Mouse (Mus musculus): Measurements from ENCODE around the gene Nos3. TPM values are rescaled to one million over a fixed set of nuclear protein-coding genes. Genes with fewer than 3 reads are reported as not detected.

Gene Nos3
- polyA plus RNA-seq, 1 experiment from 2014 or later = 7.0 TPM

DNA sequence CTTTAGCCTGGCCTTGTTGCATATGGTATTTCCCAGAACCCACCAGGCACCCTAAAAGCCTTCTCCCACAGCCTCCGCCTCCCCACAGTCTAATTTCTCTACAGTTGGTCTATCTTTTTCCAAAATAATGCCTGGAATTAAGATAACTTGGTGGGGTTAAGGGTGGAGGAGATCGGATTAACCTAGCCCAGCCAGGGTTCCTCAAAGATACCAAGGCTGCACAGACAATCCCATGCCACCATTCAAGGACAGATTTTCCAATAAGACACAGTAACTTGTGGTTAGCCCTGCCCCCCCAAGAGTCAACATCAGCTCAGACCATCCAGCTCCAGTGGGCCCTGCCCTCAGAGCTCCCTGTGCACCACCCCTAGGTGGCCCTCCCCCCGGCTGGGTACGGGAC lies 15.9 kb downstream of the Nos3 start:
- H3K27ac ChIP-seq (ENCODE audit: low read length) = no peak overlapping the region
- no peaks in the 10 kb centered on the region for H3K36me3 ChIP-seq (ENCODE audit: control insufficient read depth, insufficient read depth, low read length)
- ATAC-seq = no peak
- WGBS = 85% methylated on average over 4 of the region's 4 CpGs
- no peaks in the 10 kb centered on the region for H3K27me3 ChIP-seq (replicated peaks; ENCODE audit: control insufficient read depth, insufficient read depth, low read length)
- no peaks in the 10 kb centered on the region for H3K9me3 ChIP-seq (ENCODE audit: control insufficient read depth, low read length)
- H3K4me2 ChIP-seq (ENCODE audit: low read depth, low read length) = no peak overlapping the region
- H3K4me1 ChIP-seq (ENCODE audit: control insufficient read depth, insufficient read depth, low read length) = peaks cover 17% of the 10 kb centered on the region
- H3K4me3 ChIP-seq (ENCODE audit: low read length) = no peak overlapping the region
- no peak overlapping the region for H3K9ac ChIP-seq (ENCODE audit: low read depth, low read length)

DNA sequence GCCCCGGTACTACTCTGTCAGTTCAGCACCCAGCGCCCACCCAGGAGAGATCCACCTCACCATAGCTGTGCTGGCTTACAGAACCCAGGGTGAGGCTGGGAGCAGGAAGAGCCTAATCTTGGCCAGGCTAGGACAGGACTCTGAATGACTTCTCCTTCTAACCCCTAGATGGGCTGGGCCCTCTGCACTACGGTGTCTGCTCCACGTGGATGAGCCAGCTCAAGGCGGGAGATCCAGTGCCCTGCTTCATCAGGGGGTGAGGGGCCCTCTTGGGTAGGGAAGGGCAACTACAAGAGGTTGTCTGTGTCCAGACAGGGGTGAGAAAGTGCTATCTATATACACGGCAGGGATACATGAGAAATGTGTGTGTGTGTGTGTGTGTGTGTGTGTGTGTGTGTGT lies 16.9 kb downstream of the Nos3 start:
- H3K9me3 ChIP-seq (ENCODE audit: control insufficient read depth, low read length) = no peaks in the 10 kb centered on the region
- no peak overlapping the region for H3K27ac ChIP-seq (ENCODE audit: low read length)
- no peaks in the 10 kb centered on the region for H3K36me3 ChIP-seq (ENCODE audit: control insufficient read depth, insufficient read depth, low read length)
- ATAC-seq = no peak
- WGBS = 76% methylated on average over 6 of the region's 6 CpGs
- no peak overlapping the region for H3K9ac ChIP-seq (ENCODE audit: low read depth, low read length)
- H3K4me1 ChIP-seq (ENCODE audit: control insufficient read depth, insufficient read depth, low read length) = peaks cover 17% of the 10 kb centered on the region
- no peaks in the 10 kb centered on the region; the same call in 1 of the 2 replicates for H3K27me3 ChIP-seq (replicated peaks; ENCODE audit: control insufficient read depth, insufficient read depth, low read length)
- H3K4me2 ChIP-seq (ENCODE audit: low read depth, low read length) = no peak overlapping the region
- no peak overlapping the region for H3K4me3 ChIP-seq (ENCODE audit: low read length)

DNA sequence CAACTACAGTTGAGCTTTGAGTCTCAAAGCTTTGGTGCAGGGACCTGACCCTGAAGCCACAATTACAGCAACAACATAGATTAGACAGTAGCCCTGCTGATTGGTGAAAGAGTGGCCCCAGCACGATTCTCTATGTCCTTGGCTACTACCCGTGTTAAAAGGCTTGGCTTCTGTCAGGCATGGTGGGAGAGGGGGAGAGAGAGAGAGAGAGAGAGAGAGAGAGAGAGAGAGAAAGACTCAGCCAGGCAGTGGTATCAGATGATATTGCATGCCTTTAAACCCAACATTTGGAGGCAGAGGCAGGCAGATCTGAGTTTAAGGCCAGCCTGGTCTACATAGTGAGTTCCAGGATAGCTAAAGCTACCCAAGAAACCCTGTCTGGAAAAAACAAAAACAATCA lies 17.4 kb downstream of the Nos3 start:
- Histone ChIP-seq H3K4me3 (ENCODE audit: low read length) (no peak overlapping the region), H3K27me3 (replicated peaks; ENCODE audit: control insufficient read depth, insufficient read depth, low read length) (peaks cover 2% of the 10 kb centered on the region; the same call in 1 of the 2 replicates), H3K36me3 (ENCODE audit: control insufficient read depth, insufficient read depth, low read length) (no peaks in the 10 kb centered on the region), H3K27ac (ENCODE audit: low read length) (no peak overlapping the region), H3K4me2 (ENCODE audit: low read depth, low read length) (no peak overlapping the region), H3K9ac (ENCODE audit: low read depth, low read length) (no peak overlapping the region), H3K9me3 (ENCODE audit: control insufficient read depth, low read length) (no peaks in the 10 kb centered on the region), H3K4me1 (ENCODE audit: control insufficient read depth, insufficient read depth, low read length) (peaks cover 19% of the 10 kb centered on the region)
- no peak for ATAC-seq
- WGBS = 68% methylated on average over 2 of the region's 2 CpGs

DNA sequence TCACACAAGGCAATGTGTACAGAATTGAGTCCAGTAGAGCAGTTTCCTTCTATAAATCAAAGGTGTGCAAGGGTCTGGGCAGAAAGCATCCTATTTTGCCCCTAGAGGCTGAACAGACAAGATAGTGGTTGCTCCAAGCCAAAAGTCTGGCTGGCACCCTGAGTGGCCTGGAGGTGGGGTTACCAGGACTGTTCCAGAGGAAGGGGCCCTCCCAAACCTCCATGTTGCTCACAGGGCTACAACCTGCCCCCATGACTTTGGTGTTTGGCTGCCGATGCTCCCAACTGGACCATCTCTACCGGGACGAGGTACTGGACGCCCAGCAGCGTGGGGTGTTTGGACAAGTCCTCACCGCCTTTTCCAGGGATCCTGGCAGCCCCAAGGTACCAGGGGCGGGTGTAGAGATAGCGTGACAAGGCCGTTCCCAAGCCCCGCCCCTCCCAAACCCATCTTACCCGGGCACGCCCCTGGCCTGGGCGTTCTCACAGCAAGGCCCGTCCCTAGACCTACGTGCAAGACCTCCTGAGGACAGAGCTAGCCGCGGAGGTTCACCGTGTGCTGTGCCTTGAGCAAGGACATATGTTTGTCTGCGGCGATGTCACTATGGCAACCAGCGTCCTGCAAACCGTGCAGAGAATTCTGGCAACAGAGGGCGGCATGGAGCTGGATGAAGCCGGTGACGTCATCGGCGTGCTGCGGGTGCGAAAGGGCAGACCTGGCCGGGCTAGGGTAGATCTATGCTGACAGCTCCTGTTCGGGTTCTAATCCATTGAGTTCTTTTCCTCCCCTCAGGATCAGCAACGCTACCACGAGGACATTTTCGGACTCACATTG lies 18.6 kb downstream of the Nos3 start:
- ATAC-seq = peak; percentile 90
- peak overlapping the region; percentile 71 for H3K9ac ChIP-seq (ENCODE audit: low read depth, low read length)

DNA sequence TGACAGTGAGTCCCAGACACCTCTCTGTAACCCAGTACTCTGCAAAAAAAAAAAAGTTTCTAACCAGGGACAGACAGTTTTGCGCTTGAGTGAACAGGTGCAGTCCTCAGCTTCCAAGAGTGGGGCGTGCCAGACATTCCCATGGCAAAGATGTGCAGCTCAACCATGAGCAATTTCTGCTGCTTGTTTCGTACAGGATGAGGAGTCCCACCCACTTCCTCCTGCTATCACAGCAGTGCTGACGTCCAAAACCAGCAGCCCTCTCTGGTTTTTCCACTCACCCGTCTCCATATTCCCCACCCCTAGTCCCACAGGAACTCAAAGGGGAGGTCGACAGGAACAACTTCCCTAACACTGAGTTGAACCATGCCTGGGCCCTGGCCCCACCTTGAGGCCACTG lies 19.8 kb downstream of the Nos3 start:
- Histone ChIP-seq H3K4me3 (ENCODE audit: low read length) (no peak overlapping the region), H3K9ac (ENCODE audit: low read depth, low read length) (no peak overlapping the region), H3K4me1 (ENCODE audit: control insufficient read depth, insufficient read depth, low read length) (peaks cover 39% of the 10 kb centered on the region), H3K4me2 (ENCODE audit: low read depth, low read length) (no peak overlapping the region), H3K27me3 (replicated peaks; ENCODE audit: control insufficient read depth, insufficient read depth, low read length) (peaks cover 7% of the 10 kb centered on the region; the same call in 1 of the 2 replicates), H3K9me3 (ENCODE audit: control insufficient read depth, low read length) (no peaks in the 10 kb centered on the region), H3K27ac (ENCODE audit: low read length) (peak overlapping the region; percentile 28; the same call in 1 of the 2 replicates), H3K36me3 (ENCODE audit: control insufficient read depth, insufficient read depth, low read length) (no peaks in the 10 kb centered on the region)
- 54% methylated on average over 6 of the region's 6 CpGs for WGBS
- no peak for ATAC-seq

More for the DNA sequence above, 18.6 kb downstream of the Nos3 start:
- under 1% methylated on average over 34 of the region's 34 CpGs for WGBS
- H3K4me1 ChIP-seq (ENCODE audit: control insufficient read depth, insufficient read depth, low read length) = peaks cover 31% of the 10 kb centered on the region
- H3K27ac ChIP-seq (ENCODE audit: low read length) = peak overlapping the region; percentile 45; the same call in 1 of the 2 replicates
- peak overlapping the region; percentile 52 for H3K4me3 ChIP-seq (ENCODE audit: low read length)
- peak overlapping the region; percentile 86 for H3K4me2 ChIP-seq (ENCODE audit: low read depth, low read length)
- H3K27me3 ChIP-seq (replicated peaks; ENCODE audit: control insufficient read depth, insufficient read depth, low read length) = peaks cover 7% of the 10 kb centered on the region; the same call in 1 of the 2 replicates
- no peaks in the 10 kb centered on the region for H3K36me3 ChIP-seq (ENCODE audit: control insufficient read depth, insufficient read depth, low read length)
- no peaks in the 10 kb centered on the region for H3K9me3 ChIP-seq (ENCODE audit: control insufficient read depth, low read length)

DNA sequence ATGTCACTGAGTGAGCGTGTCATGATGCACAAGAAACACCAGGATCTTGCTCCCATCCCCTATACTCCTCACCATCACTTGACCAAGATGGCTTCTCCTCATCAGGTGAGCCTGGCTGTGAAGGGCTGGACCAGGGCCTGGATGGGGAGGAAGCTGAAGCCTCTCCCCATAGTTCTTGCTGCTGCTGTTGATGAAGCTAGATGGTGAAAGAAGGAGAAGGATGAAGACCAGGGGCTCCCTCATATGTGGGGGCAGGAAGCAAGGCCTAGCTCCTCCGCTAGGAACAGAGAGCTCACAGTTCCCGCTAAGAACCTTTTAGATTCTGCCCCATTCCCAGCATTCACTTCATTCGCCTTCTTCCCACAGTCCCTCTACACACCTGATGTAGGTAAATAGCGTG lies 20.8 kb downstream of the Nos3 start:
- WGBS = 83% methylated on average over 5 of the region's 5 CpGs
- peaks cover 42% of the 10 kb centered on the region for H3K4me1 ChIP-seq (ENCODE audit: control insufficient read depth, insufficient read depth, low read length)
- no peak overlapping the region for H3K27ac ChIP-seq (ENCODE audit: low read length)

DNA sequence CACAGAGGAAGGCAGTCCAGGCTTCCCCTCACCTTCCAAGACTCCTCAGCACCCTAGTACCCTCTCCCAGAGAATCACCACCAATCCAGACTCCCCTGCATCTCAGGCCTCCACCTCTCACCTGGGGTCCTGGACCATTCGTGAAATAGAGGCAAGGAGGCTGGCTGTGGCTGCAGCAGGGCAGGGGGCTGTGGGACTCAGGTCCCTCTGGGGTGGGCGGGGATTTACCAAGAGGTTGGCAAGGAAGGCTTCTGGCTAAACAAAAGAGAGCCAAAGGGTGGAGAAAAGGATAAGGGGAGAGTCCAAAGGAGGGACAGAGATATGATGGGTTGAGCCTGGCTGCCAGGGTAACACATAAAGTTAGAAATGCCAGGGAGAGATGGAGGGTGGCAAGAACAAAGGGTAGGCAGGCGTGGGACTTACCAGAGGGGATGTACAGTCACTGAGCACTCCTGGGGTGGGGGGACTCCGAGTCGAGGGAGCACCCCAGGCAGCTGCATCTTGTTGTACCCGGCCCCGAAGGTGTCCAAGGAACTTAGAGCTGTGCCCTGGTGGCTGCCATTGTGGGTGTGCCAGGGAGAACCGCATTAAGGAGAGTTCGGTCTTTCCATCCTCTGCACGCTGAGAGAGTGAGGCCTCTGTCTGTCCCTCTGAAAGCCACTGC lies 21.4 kb downstream of the Nos3 start:
- no peak overlapping the region for H3K4me2 ChIP-seq (ENCODE audit: low read depth, low read length)
- no peak overlapping the region for H3K27ac ChIP-seq (ENCODE audit: low read length)
- H3K9me3 ChIP-seq (ENCODE audit: control insufficient read depth, low read length) = no peaks in the 10 kb centered on the region
- no peak overlapping the region for H3K4me3 ChIP-seq (ENCODE audit: low read length)
- H3K4me1 ChIP-seq (ENCODE audit: control insufficient read depth, insufficient read depth, low read length) = peaks cover 42% of the 10 kb centered on the region
- H3K9ac ChIP-seq (ENCODE audit: low read depth, low read length) = no peak overlapping the region
- 93% methylated on average over 10 of the region's 10 CpGs for WGBS
- no peak for ATAC-seq
- no peaks in the 10 kb centered on the region for H3K36me3 ChIP-seq (ENCODE audit: control insufficient read depth, insufficient read depth, low read length)
- H3K27me3 ChIP-seq (replicated peaks; ENCODE audit: control insufficient read depth, insufficient read depth, low read length) = peaks cover 7% of the 10 kb centered on the region; the same call in 1 of the 2 replicates

More for the DNA sequence above, 20.8 kb downstream of the Nos3 start:
- no peak for ATAC-seq
- Histone ChIP-seq H3K4me2 (ENCODE audit: low read depth, low read length) (no peak overlapping the region), H3K36me3 (ENCODE audit: control insufficient read depth, insufficient read depth, low read length) (no peaks in the 10 kb centered on the region), H3K27me3 (replicated peaks; ENCODE audit: control insufficient read depth, insufficient read depth, low read length) (peaks cover 7% of the 10 kb centered on the region; the same call in 1 of the 2 replicates), H3K9ac (ENCODE audit: low read depth, low read length) (no peak overlapping the region), H3K9me3 (ENCODE audit: control insufficient read depth, low read length) (no peaks in the 10 kb centered on the region), H3K4me3 (ENCODE audit: low read length) (no peak overlapping the region)

DNA sequence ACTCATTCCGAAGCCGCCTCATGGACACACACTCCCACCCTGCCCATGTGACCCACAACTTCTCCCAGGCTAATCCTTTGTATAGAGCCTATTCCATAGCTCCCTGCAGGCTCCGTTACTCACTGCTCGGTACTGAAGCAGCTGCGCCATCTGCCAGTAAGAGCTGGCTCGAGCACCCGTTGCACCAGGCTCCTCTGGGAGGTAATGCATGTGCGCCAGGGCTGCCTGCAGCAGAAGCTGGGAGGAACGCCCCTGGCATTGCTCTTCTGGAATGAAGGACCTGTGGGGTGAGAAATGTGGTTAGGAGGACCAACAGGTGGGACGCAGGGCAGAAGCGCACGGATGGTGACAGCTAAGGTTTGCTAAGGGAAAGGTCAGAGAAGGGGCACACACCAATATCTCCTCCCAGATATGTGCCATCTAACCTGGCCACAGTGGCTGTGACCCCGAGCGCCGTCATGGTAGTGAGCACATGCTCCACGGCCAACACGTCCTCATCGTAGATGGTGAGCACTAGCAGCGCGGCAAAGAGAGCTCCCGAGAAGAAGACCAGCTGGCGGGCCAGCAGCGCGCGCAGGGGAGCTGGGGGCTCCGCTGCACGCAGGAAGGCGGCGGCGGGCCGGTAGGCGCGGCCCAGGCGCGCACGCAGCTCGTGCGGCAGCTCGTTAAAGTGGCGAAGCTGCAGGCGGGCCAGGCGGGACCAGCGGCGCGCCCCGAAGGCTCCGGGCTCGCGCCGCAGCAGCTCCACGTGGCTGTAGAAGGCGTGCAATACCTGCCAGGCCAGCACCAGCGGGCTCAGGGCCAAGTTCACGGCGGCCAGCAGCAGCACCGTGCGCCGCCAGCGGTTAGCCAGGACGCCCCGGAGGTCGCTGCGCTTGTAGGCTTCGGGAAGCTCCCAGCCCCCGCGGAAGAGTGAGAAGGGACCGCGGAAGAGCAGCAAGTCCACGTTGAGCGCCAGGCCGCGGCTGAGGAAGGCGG lies 22.9 kb downstream of the Nos3 start:
- Histone ChIP-seq H3K4me1 (ENCODE audit: control insufficient read depth, insufficient read depth, low read length) (peaks cover 47% of the 10 kb centered on the region), H3K9me3 (ENCODE audit: control insufficient read depth, low read length) (no peaks in the 10 kb centered on the region), H3K27ac (ENCODE audit: low read length) (peak overlapping the region; percentile 57), H3K27me3 (replicated peaks; ENCODE audit: control insufficient read depth, insufficient read depth, low read length) (peaks cover 7% of the 10 kb centered on the region; the same call in 1 of the 2 replicates), H3K36me3 (ENCODE audit: control insufficient read depth, insufficient read depth, low read length) (no peaks in the 10 kb centered on the region), H3K4me2 (ENCODE audit: low read depth, low read length) (peak overlapping the region; percentile 95), H3K9ac (ENCODE audit: low read depth, low read length) (peak overlapping the region; percentile 79), H3K4me3 (ENCODE audit: low read length) (peak overlapping the region; percentile 55)
- under 1% methylated on average over 72 of the region's 73 CpGs for WGBS
- ATAC-seq = peak; percentile 49

All from intestine, embryonic 16.5 days (tissue).